Mouse (Mus musculus) MEL (cell line): ENCODE data around the gene Sema6c.

Experiments
- CTCF ChIP-seq, 3 experiments: IDR thresholded peaks in 2 of 3; conservative IDR thresholded peaks in 1 of 3; 2 replicates each; pipeline ENCODE4 v1.5.1; 2011 to 2012; ENCODE audit warnings: low read length in 3 of 3, low read depth in 2 of 3, mild to moderate bottlenecking in 2 of 3, improper control_type of control experiment in 1 of 3, inconsistent platforms in 1 of 3, mixed read lengths in 1 of 3, moderate library complexity in 1 of 3; ENCODE audit not compliant: control insufficient read depth in 1 of 3, insufficient read depth in 1 of 3, poor library complexity in 1 of 3, severe bottlenecking in 1 of 3
- ELF1 ChIP-seq: IDR thresholded peaks from 2 replicates; pipeline ENCODE4 v1.6.1; 2014; ENCODE audit warnings: low read depth, mild to moderate bottlenecking, inconsistent platforms, low read length, improper control_type of control experiment, moderate library complexity
- EP300 ChIP-seq, 2 experiments: IDR thresholded peaks; 2 replicates each; pipeline ENCODE4 v1.6.1; 2011; ENCODE audit warnings: improper control_type of control experiment in 2 of 2, low read length in 2 of 2, low read depth in 1 of 2, mild to moderate bottlenecking in 1 of 2
- GABPA ChIP-seq: IDR thresholded peaks from 2 replicates; pipeline ENCODE4 v1.6.1; 2012; ENCODE audit warnings: low read depth, mild to moderate bottlenecking, inconsistent platforms, low read length, improper control_type of control experiment, moderate library complexity
- GATA1 ChIP-seq: IDR thresholded peaks from 2 replicates; pipeline ENCODE4 v1.6.1; 2011; ENCODE audit warnings: low read depth, low read length, improper control_type of control experiment
- POLR2A ChIP-seq, 2 experiments: IDR thresholded peaks; 2 replicates each; pipeline ENCODE4 v1.6.1; 2011 to 2012; ENCODE audit warnings: low read length in 2 of 2, mild to moderate bottlenecking in 2 of 2, control low read depth in 1 of 2, improper control_type of control experiment in 1 of 2, low read depth in 1 of 2, moderate library complexity in 1 of 2; ENCODE audit not compliant: control insufficient read depth in 1 of 2, insufficient read depth in 1 of 2, poor library complexity in 1 of 2
- POLR2AphosphoS2 ChIP-seq: IDR thresholded peaks from 2 replicates; pipeline ENCODE4 v1.6.1; 2011; ENCODE audit warnings: low read length, improper control_type of control experiment
- TBP ChIP-seq: IDR thresholded peaks from 2 replicates; pipeline ENCODE4 v1.8.0; 2011; ENCODE audit warnings: low read depth, low read length, improper control_type of control experiment
- USF2 ChIP-seq, 2 experiments: IDR thresholded peaks; 2 replicates each; pipeline ENCODE4 v1.6.1; 2011 to 2012; ENCODE audit warnings: improper control_type of control experiment in 2 of 2, low read length in 2 of 2, borderline replicate concordance in 1 of 2, inconsistent platforms in 1 of 2, low read depth in 1 of 2, mild to moderate bottlenecking in 1 of 2; ENCODE audit not compliant: insufficient read depth in 1 of 2
- ZMIZ1 ChIP-seq: IDR thresholded peaks from 2 replicates; pipeline ENCODE4 v1.6.1; 2012; ENCODE audit warnings: low read depth, mild to moderate bottlenecking, inconsistent platforms, low read length, improper control_type of control experiment, moderate library complexity

GRCm38 (mm10) chr3:95162345-95162628 is 2.0 kb downstream of the Sema6c start:
- no peak for TF ChIP-seq ZMIZ1
- TF ChIP-seq POLR2A (IDR thresholded peaks at IDR 0.05; ENCODE audit: control insufficient read depth in 1 of 2, insufficient read depth in 1 of 2, low read depth in 1 of 2, low read length in 2 of 2, poor library complexity in 1 of 2) = no peak
- TF ChIP-seq CTCF (IDR thresholded peaks at IDR 0.05 in 2 of 3, conservative IDR thresholded peaks at IDR 0.05 in 1 of 3; ENCODE audit: control insufficient read depth in 1 of 3, insufficient read depth in 1 of 3, low read depth in 2 of 3, low read length in 3 of 3, poor library complexity in 1 of 3, severe bottlenecking in 1 of 3) = no peak
- no peak for TF ChIP-seq GATA1
- no peak for TF ChIP-seq ELF1
- no peak for TF ChIP-seq USF2 (IDR thresholded peaks at IDR 0.05; ENCODE audit: borderline replicate concordance in 1 of 2, insufficient read depth in 1 of 2, low read depth in 1 of 2, low read length in 2 of 2)
- TF ChIP-seq GABPA = no peak
- TF ChIP-seq TBP = no peak
- no peak for TF ChIP-seq EP300 (IDR thresholded peaks at IDR 0.05; ENCODE audit: low read depth in 1 of 2, low read length in 2 of 2)
- TF ChIP-seq POLR2AphosphoS2 = no peak
